Mouse (Mus musculus) erythroblast, embryonic 14.5 days (primary cell): ENCODE results near the gene Htt.

ENCODE experiments used
- GATA1 ChIP-seq: IDR thresholded peaks from 2 replicates; pipeline ENCODE4 v1.6.1; 2012; ENCODE audit warnings: low read length, inconsistent platforms, mixed read lengths
- TAL1 ChIP-seq: IDR thresholded peaks from 3 replicates; pipeline ENCODE4 v1.6.1; 2012; ENCODE audit warnings: low read length, inconsistent platforms, mixed read lengths

DNA sequence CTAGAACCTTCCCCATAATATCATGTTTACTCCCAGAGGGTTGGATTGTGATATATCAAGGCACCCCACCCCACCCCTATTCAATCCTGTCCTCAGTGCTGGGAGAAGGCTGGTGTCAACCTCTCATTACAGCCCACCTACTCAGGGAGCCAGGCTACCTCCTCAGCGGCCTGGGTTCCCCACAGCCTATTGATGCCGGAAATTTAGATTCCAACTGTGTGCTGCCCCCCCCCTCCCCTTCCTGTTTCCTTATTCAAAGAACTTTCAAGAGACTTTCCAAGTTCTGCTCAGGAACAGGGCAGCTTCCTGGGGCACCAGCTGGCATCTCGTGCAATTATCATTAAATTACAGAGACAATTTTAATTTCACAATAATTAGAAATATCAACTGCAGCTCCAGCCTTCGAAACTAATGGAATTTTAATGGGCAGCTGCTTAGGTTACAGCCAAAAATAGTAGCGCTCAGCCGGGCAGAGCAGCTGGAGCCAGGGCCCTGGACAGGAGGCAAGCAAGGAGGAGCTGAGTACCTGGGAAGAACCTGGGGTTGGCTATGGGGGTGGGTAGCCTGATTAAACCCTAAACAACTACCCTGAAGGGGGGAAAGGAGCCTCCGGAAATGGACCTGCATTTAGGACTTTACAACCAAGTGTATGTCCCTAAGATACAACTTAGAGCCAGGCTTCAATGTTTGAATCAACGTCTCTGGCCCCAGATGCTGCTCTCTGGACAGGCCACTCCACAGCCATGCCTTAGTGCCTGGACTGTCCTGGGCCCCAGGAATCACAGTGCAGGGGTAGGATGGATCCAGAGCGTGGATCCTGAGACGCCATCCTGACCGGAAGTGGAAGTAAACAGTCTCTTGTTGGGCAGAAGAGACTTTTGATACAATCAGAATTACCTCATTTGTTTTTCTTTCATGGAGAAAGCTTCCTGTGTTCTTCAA is 170.2 kb downstream of the Htt start:
- TF ChIP-seq TAL1 (no peak), GATA1 (no peak)
